Mouse (Mus musculus) intestine, embryonic 14.5 days (tissue): ENCODE results near the gene Prkce. TPM values are rescaled to one million over a fixed set of nuclear protein-coding genes. Genes with fewer than 3 reads are reported as not detected.

Experiments used
- ATAC-seq: fragments of 200-750 bp; cut with Nextera tagmentation; replicated peaks from 2 replicates; pipeline ENCODE4 v1.8.0; 2017; ENCODE audit warnings: low read depth, moderate number of reproducible peaks, moderate TSS enrichment, moderate library complexity; ENCODE audit not compliant: low FRiP score, low TSS enrichment
- DNase-seq: peaks from one replicate; pipeline ENCODE4 v3.0.0-alpha.2; 2018; ENCODE audit warnings: low spot score
- H3K27ac ChIP-seq: fragments of 300-500 bp; sonication (generic); 2 replicates; pipeline ENCODE4 v1.5.1; 2014; ENCODE audit warnings: low read depth, mild to moderate bottlenecking, control low read depth
- H3K27me3 ChIP-seq: fragments of 300-500 bp; sonication (generic); replicated peaks from 2 replicates; pipeline ENCODE4 v1.6.1; 2014; ENCODE audit warnings: low read length, control low read depth; ENCODE audit not compliant: control insufficient read depth, insufficient read depth
- H3K36me3 ChIP-seq: fragments of 300-500 bp; sonication (generic); 2 replicates; pipeline ENCODE4 v1.6.1; 2014; ENCODE audit warnings: low read length, control low read depth; ENCODE audit not compliant: control insufficient read depth, insufficient read depth
- H3K4me1 ChIP-seq: fragments of 300-500 bp; sonication (generic); replicated peaks from 2 replicates; pipeline ENCODE4 v1.6.1; 2014; ENCODE audit warnings: low read length, control low read depth, mixed read lengths; ENCODE audit not compliant: control insufficient read depth, insufficient read depth
- H3K4me2 ChIP-seq: fragments of 300-500 bp; sonication (generic); 2 replicates; pipeline ENCODE4 v1.6.1; 2014; ENCODE audit warnings: low read length
- H3K4me3 ChIP-seq: fragments of 300-500 bp; sonication (generic); 2 replicates; pipeline ENCODE4 v1.5.1; 2014; ENCODE audit warnings: low read depth, low read length, control low read depth, mixed read lengths
- H3K9ac ChIP-seq: fragments of 300-500 bp; sonication (generic); 2 replicates; pipeline ENCODE4 v1.6.1; 2014; ENCODE audit warnings: mild to moderate bottlenecking, low read length
- H3K9me3 ChIP-seq: fragments of 300-500 bp; sonication (generic); 2 replicates; pipeline ENCODE4 v1.6.1; 2016; ENCODE audit warnings: low read length, control low read depth; ENCODE audit not compliant: control insufficient read depth
- WGBS: fragments of 180-500 bp; shearing (Covaris S2); extraction: QIAGEN DNeasy Blood & Tissue Kit; methylation state at CpG from one replicate; pipeline ENCODE4 v1.1.7; 2014; 5-methylcytosine and 5-hydroxymethylcytosine counted together
- polyA plus RNA-seq: library from polyadenylated mRNA; unstranded; fragments of >200 nt; fragmentation: Nextera tagmentation; extraction: Ambion mirVana; gene quantifications from 2 replicates; pipeline ENCODE4 v1.2.1, GENCODE M21; 2014

Gene Prkce
- polyA plus RNA-seq, 1 experiment from 2014 or later: 7.5 TPM

DNA sequence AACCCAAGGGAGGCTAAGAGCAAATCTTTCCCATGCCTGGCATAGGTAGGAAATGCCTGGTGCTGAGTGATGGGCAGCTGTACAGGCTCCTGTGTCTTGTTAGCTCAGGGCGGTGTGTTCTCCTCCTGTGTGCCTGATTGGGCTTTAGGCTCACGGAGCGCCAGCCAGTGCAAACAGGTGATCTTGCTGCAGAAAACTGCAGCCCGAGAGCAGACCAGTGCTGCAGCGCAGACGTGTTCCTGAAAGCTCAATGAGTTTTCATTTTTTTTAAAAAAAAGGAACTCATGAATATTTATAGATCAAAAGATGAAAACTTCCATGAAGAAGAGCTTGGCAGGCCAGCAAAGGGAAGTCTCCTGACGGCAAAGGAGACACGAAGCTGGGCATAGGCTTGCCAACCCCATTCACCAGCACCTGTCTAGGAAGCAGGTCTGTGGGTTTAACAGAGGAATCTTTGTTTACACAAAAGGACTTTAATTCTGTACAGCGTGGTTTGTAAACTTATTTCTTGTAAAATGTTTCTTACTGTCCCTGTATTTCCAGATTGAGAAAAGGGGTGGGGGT, 67.1 kb downstream of the Prkce start:
- H3K4me1 ChIP-seq: 0 out of 2 replicates have a peak, but pooled peaks cover 6% of the 10 kb centered on the region
- WGBS: 81% methylated on average over 9 of the region's 9 CpGs
- H3K27ac ChIP-seq: no peak overlapping the region
- no peak overlapping the region for H3K4me3 ChIP-seq
- H3K36me3 ChIP-seq: no peaks in the 10 kb centered on the region
- H3K4me2 ChIP-seq: no peak overlapping the region
- no peaks in the 10 kb centered on the region for H3K27me3 ChIP-seq
- H3K9ac ChIP-seq: no peak overlapping the region
- H3K9me3 ChIP-seq: no peaks in the 10 kb centered on the region
- DNase-seq (no peak), ATAC-seq (no peak)

DNA sequence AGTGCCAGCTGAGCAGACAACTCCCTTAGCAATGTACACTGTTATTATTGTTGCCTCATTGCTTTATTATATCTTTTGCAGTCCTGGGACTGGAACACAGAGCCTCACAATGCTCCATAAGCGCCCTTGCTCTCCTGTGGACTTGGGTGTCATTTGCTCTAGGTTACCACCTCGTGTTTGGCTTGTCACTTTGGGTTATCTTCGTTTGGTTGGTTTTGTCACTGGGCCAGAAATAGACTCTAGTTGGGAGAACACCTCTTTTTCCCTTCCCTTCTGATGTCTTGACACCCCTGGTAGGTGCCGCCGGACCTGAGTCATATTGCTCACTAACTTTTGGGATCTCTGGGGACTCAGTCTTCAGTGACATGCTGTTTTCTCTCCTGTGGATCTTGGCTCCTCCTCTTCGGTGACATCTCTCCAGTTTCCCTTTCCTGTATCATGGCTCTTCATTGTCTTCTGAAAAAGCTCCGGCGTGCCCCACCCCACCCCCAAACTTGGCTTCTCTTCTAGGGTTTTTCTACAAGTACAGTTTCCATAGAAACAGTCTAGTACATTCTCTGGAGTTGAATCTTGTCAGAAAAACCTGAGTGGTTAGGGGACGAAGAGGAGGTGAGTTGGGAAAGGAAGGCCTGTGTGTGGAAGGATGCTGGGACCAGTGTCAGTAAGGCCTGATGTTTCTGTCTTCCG, 68.6 kb downstream of the Prkce start:
- no peaks in the 10 kb centered on the region for H3K9me3 ChIP-seq
- ATAC-seq (no peak), DNase-seq (no peak)
- H3K4me2 ChIP-seq: no peak overlapping the region
- no peaks in the 10 kb centered on the region for H3K27me3 ChIP-seq
- H3K4me1 ChIP-seq: 0 out of 2 replicates have a peak, but pooled peaks cover 6% of the 10 kb centered on the region
- no peak overlapping the region for H3K4me3 ChIP-seq
- 90% methylated on average over 10 of the region's 10 CpGs for WGBS
- H3K36me3 ChIP-seq: no peaks in the 10 kb centered on the region
- H3K9ac ChIP-seq: no peak overlapping the region
- H3K27ac ChIP-seq: no peak overlapping the region

GRCm38 (mm10) chr17:86236861-86237763, 69.5 kb downstream of the Prkce start:
- 0 out of 2 replicates have a peak, but pooled peaks cover under 1% of the 10 kb centered on the region for H3K4me1 ChIP-seq
- no peaks in the 10 kb centered on the region for H3K9me3 ChIP-seq
- ATAC-seq (no peak), DNase-seq (no peak)
- 92% methylated on average over 16 of the region's 16 CpGs for WGBS
- no peak overlapping the region for H3K27ac ChIP-seq
- H3K4me3 ChIP-seq: no peak overlapping the region
- no peak overlapping the region for H3K9ac ChIP-seq
- H3K4me2 ChIP-seq: no peak overlapping the region
- no peaks in the 10 kb centered on the region for H3K36me3 ChIP-seq
- no peaks in the 10 kb centered on the region for H3K27me3 ChIP-seq

GRCm38 (mm10) chr17:86242291-86242690, 74.7 kb downstream of the Prkce start:
- ATAC-seq: no peak
- WGBS: 83% methylated on average over 9 of the region's 9 CpGs

DNA sequence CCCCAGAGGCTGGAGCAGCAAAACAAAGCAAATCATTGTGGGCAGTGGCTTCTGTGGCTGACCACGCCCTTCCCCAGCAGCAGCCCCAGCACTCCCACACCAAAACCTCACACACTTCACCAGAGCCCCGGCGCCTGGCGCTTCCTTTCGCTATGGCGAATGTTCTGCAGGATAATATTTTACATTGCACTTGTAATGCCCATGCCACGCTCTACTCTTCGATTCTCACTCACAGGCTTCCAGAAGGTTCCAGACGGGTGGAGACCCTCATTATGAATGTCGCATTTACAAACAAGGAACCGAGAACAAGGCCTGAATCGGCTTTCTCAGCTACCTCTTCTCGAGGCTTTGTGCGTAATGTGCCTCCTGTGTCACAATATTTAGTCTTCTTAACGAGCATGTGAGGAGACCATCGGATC, 75.5 kb downstream of the Prkce start:
- Histone ChIP-seq H3K27me3 (no peaks in the 10 kb centered on the region), H3K4me2 (no peak overlapping the region), H3K9ac (no peak overlapping the region), H3K36me3 (no peaks in the 10 kb centered on the region), H3K27ac (no peak overlapping the region), H3K4me1 (no peaks in the 10 kb centered on the region), H3K4me3 (no peak overlapping the region), H3K9me3 (no peaks in the 10 kb centered on the region)
- WGBS: 76% methylated on average over 16 of the region's 16 CpGs
- no peak for ATAC-seq
- no peak for DNase-seq

More at GRCm38 (mm10) chr17:86242291-86242690, 74.7 kb downstream of the Prkce start:
- Histone ChIP-seq H3K27me3 (no peaks in the 10 kb centered on the region), H3K27ac (no peak overlapping the region), H3K4me2 (no peak overlapping the region), H3K9ac (no peak overlapping the region), H3K4me3 (no peak overlapping the region), H3K36me3 (no peaks in the 10 kb centered on the region), H3K9me3 (no peaks in the 10 kb centered on the region), H3K4me1 (no peaks in the 10 kb centered on the region)
- DNase-seq: no peak

DNA sequence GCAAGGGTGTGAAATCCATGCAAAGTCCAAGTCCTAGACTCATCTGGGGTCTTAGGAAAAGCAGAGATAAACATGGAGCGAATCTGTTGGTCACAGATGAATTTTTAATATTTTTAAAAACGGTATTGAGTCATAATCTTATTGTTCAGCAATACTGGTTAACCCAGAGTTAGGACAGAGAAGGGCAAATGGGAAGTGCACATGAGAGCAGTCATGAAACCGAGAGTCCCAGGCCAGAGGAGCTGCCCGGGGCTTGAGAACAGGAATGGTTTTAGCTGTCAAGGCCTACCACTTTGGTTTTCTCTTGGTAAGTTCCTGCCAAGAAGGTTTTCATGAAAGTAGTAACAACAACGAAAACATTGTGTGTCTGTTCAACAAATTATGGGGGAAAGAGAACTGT, 76.8 kb downstream of the Prkce start:
- no peaks in the 10 kb centered on the region for H3K36me3 ChIP-seq
- no peak overlapping the region for H3K4me2 ChIP-seq
- 93% methylated on average over 5 of the region's 5 CpGs for WGBS
- ATAC-seq: no peak
- no peak for DNase-seq
- no peak overlapping the region for H3K9ac ChIP-seq
- H3K9me3 ChIP-seq: no peaks in the 10 kb centered on the region
- no peaks in the 10 kb centered on the region for H3K4me1 ChIP-seq
- no peak overlapping the region for H3K27ac ChIP-seq
- H3K4me3 ChIP-seq: no peak overlapping the region
- no peaks in the 10 kb centered on the region for H3K27me3 ChIP-seq

DNA sequence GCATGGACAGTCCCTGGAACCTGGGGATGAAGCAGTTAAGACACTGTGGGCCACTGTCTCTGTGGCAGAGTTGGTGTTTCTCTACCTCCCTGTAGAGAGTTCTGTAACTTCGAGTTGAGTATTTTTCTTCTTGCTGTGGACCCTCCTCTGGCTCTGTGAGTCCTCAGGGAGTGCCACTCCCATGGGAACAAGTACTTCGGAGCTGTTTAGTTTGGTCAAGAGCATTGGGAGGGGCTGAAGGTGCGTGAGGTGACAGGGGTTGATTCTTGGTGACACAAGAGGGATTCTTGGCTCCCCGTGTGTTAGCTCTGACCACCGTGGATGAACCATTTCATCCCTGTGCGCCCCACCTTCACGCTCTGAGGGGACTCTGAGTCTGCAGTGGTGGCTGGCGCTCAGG, 81.2 kb downstream of the Prkce start:
- peaks cover 3% of the 10 kb centered on the region; the same call in 1 of the 2 replicates for H3K4me1 ChIP-seq
- ATAC-seq: no peak
- H3K27ac ChIP-seq: no peak overlapping the region
- no peak overlapping the region for H3K4me2 ChIP-seq
- WGBS: 89% methylated on average over 8 of the region's 8 CpGs
- no peaks in the 10 kb centered on the region for H3K27me3 ChIP-seq
- H3K9ac ChIP-seq: no peak overlapping the region
- no peak overlapping the region for H3K4me3 ChIP-seq
- H3K36me3 ChIP-seq: no peaks in the 10 kb centered on the region
- no peak for DNase-seq
- no peaks in the 10 kb centered on the region for H3K9me3 ChIP-seq

DNA sequence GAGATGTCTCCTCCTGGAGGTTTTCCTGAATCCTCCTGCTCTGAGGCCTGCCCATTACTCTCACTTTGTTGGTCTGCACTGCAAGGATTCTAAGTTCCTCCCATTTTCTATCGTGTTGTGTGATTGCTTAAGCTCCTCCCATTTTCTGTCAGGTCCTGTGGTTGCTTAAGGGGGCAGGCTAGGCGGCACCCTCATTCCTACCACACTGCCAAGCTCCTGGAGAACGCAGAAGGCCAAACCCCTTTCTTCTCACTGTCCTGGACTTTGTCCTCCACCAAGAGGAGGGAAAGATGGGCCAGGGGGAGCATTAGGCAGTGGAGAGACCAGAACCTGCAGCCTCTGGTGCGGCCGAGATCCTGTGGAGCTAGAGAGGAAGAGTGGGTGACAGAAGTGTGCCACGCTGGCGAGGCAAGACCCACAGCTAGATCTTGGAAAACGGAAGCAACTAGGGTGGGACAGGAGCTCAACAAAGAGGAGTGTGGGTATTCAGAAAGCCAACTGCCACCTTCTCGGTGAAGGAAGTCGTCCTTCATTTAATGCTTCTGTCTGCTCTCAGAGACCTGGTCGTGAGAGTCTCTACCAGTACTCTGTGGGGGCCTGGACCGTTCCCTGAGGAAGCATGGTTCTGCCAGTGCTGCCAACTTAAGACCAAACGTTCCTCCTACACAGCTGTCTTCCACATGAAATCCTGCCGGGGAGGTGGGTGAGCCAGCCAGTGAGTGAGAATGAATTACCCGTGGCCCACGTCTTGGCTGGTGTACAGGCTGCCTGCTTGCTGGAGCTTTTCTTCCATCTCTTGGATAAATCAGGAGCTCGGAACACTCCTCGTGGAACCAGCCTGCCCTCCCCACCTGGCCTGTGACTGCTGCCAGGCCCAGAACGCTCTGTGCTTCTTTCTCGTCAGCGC, 82.2 kb downstream of the Prkce start:
- Histone ChIP-seq H3K4me2 (no peak overlapping the region), H3K4me1 (peaks cover 3% of the 10 kb centered on the region; the same call in 1 of the 2 replicates), H3K9ac (no peak overlapping the region), H3K36me3 (no peaks in the 10 kb centered on the region), H3K27me3 (no peaks in the 10 kb centered on the region), H3K4me3 (no peak overlapping the region), H3K27ac (no peak overlapping the region), H3K9me3 (no peaks in the 10 kb centered on the region)
- 0 out of 2 replicates have a peak, but pooled peaks have one; percentile 12 for ATAC-seq
- 63% methylated on average over 21 of the region's 21 CpGs for WGBS
- DNase-seq: no peak
